Mouse (Mus musculus): ENCODE measurements around the gene Rpl23a. TPM values are rescaled to one million over a fixed set of nuclear protein-coding genes. Genes with fewer than 3 reads are reported as not detected.

Rpl23a gene
- polyA plus RNA-seq, 1 experiment from 2014 or later, result 1,381 TPM

- WGBS, result 23% methylated on average over 2 of the region's 2 CpGs
- ATAC-seq (ENCODE audit: insufficient number of reproducible peaks, insufficient read depth, low FRiP score, low TSS enrichment, low read depth), result no peak
These were observed 24.3 kb downstream of the Rpl23a start for GRCm38 (mm10) chr11:78159096-78159495.

GRCm38 (mm10) chr11:78156156-78156699, 27.2 kb downstream of the Rpl23a start:
- Histone ChIP-seq H3K36me3 (peaks cover 96% of the 10 kb centered on the region), H3K4me3 (replicated peaks) (no peak overlapping the region), H3K9ac (replicated peaks) (no peak overlapping the region), H3K4me1 (replicated peaks) (peaks cover 28% of the 10 kb centered on the region), H3K27me3 (no peaks in the 10 kb centered on the region), H3K4me2 (no peak overlapping the region), H3K9me3 (no peaks in the 10 kb centered on the region), H3K27ac (no peak overlapping the region)
- WGBS, result 74% methylated on average over 6 of the region's 6 CpGs
- no peak for ATAC-seq (ENCODE audit: insufficient number of reproducible peaks, insufficient read depth, low FRiP score, low TSS enrichment, low read depth)

More at GRCm38 (mm10) chr11:78159096-78159495, 24.3 kb downstream of the Rpl23a start:
- Histone ChIP-seq H3K9me3 (no peaks in the 10 kb centered on the region), H3K9ac (replicated peaks) (no peak overlapping the region), H3K4me3 (replicated peaks) (no peak overlapping the region), H3K4me1 (replicated peaks) (peaks cover 51% of the 10 kb centered on the region), H3K36me3 (peaks cover 92% of the 10 kb centered on the region), H3K4me2 (no peak overlapping the region), H3K27ac (no peak overlapping the region), H3K27me3 (no peaks in the 10 kb centered on the region)

GRCm38 (mm10) chr11:78155674-78156073, 27.7 kb downstream of the Rpl23a start:
- WGBS, result 83% methylated on average over 5 of the region's 5 CpGs
- Histone ChIP-seq H3K36me3 (peaks cover 96% of the 10 kb centered on the region), H3K27ac (no peak overlapping the region), H3K4me1 (replicated peaks) (peaks cover 26% of the 10 kb centered on the region), H3K4me3 (replicated peaks) (no peak overlapping the region), H3K9me3 (no peaks in the 10 kb centered on the region), H3K27me3 (no peaks in the 10 kb centered on the region), H3K4me2 (no peak overlapping the region), H3K9ac (replicated peaks) (no peak overlapping the region)
- no peak for ATAC-seq (ENCODE audit: insufficient number of reproducible peaks, insufficient read depth, low FRiP score, low TSS enrichment, low read depth)

GRCm38 (mm10) chr11:78153778-78154177, 29.6 kb downstream of the Rpl23a start:
- WGBS, result 86% methylated on average over 13 of the region's 13 CpGs
- H3K36me3 ChIP-seq, result peaks cover 95% of the 10 kb centered on the region
- no peak overlapping the region for H3K27ac ChIP-seq
- 0 out of 2 replicates have a peak, but pooled peaks cover 10% of the 10 kb centered on the region for H3K4me1 ChIP-seq (replicated peaks)
- ATAC-seq (ENCODE audit: insufficient number of reproducible peaks, insufficient read depth, low FRiP score, low TSS enrichment, low read depth), result no peak
- no peaks in the 10 kb centered on the region for H3K27me3 ChIP-seq
- no peak overlapping the region for H3K9ac ChIP-seq (replicated peaks)
- H3K9me3 ChIP-seq, result no peaks in the 10 kb centered on the region
- no peak overlapping the region for H3K4me3 ChIP-seq (replicated peaks)
- H3K4me2 ChIP-seq, result no peak overlapping the region

GRCm38 (mm10) chr11:78152299-78153231, 30.8 kb downstream of the Rpl23a start:
- no peaks in the 10 kb centered on the region for H3K27me3 ChIP-seq
- H3K27ac ChIP-seq, result 0 out of 2 replicates have a peak overlapping the region, but pooled peaks have one; percentile 23
- H3K4me1 ChIP-seq (replicated peaks), result 0 out of 2 replicates have a peak, but pooled peaks cover 3% of the 10 kb centered on the region
- peaks cover 94% of the 10 kb centered on the region for H3K36me3 ChIP-seq
- no peak overlapping the region for H3K4me3 ChIP-seq (replicated peaks)
- 63% methylated on average over 9 of the region's 9 CpGs for WGBS
- ATAC-seq (ENCODE audit: insufficient number of reproducible peaks, insufficient read depth, low FRiP score, low TSS enrichment, low read depth), result no peak
- H3K4me2 ChIP-seq, result no peak overlapping the region
- no peaks in the 10 kb centered on the region for H3K9me3 ChIP-seq
- no peak overlapping the region for H3K9ac ChIP-seq (replicated peaks)

- peaks cover 92% of the 10 kb centered on the region for H3K36me3 ChIP-seq
- ATAC-seq (ENCODE audit: insufficient number of reproducible peaks, insufficient read depth, low FRiP score, low TSS enrichment, low read depth), result no peak
- no peak overlapping the region for H3K4me3 ChIP-seq (replicated peaks)
- H3K27me3 ChIP-seq, result no peaks in the 10 kb centered on the region
- 43% methylated on average over 1 of the region's 1 CpGs for WGBS
- no peak overlapping the region for H3K4me2 ChIP-seq
- H3K4me1 ChIP-seq (replicated peaks), result no peaks in the 10 kb centered on the region
- H3K9ac ChIP-seq (replicated peaks), result no peak overlapping the region
- no peaks in the 10 kb centered on the region for H3K9me3 ChIP-seq
- no peak overlapping the region for H3K27ac ChIP-seq
These were observed 32.2 kb downstream of the Rpl23a start for GRCm38 (mm10) chr11:78151161-78151560.

GRCm38 (mm10) chr11:78146707-78147543, 36.5 kb downstream of the Rpl23a start:
- H3K36me3 ChIP-seq, result peaks cover 83% of the 10 kb centered on the region
- no peak for ATAC-seq (ENCODE audit: insufficient number of reproducible peaks, insufficient read depth, low FRiP score, low TSS enrichment, low read depth)
- 89% methylated on average over 6 of the region's 6 CpGs for WGBS

GRCm38 (mm10) chr11:78146168-78146567, 37.2 kb downstream of the Rpl23a start:
- Histone ChIP-seq H3K9ac (replicated peaks) (0 out of 2 replicates have a peak overlapping the region, but pooled peaks have one; percentile 18), H3K27me3 (no peaks in the 10 kb centered on the region), H3K9me3 (no peaks in the 10 kb centered on the region), H3K4me3 (replicated peaks) (no peak overlapping the region), H3K4me1 (replicated peaks) (no peaks in the 10 kb centered on the region), H3K4me2 (no peak overlapping the region), H3K36me3 (peaks cover 83% of the 10 kb centered on the region), H3K27ac (no peak overlapping the region)
- ATAC-seq (ENCODE audit: insufficient number of reproducible peaks, insufficient read depth, low FRiP score, low TSS enrichment, low read depth), result no peak
- WGBS, result 90% methylated on average over 5 of the region's 5 CpGs

More at GRCm38 (mm10) chr11:78146707-78147543, 36.5 kb downstream of the Rpl23a start:
- Histone ChIP-seq H3K4me2 (no peak overlapping the region), H3K9me3 (no peaks in the 10 kb centered on the region), H3K9ac (replicated peaks) (0 out of 2 replicates have a peak overlapping the region, but pooled peaks have one; percentile 18), H3K27ac (no peak overlapping the region), H3K4me1 (replicated peaks) (no peaks in the 10 kb centered on the region), H3K27me3 (no peaks in the 10 kb centered on the region), H3K4me3 (replicated peaks) (no peak overlapping the region)

GRCm38 (mm10) chr11:78143520-78143919, 39.9 kb downstream of the Rpl23a start:
- Histone ChIP-seq H3K4me1 (replicated peaks) (no peaks in the 10 kb centered on the region), H3K36me3 (peaks cover 58% of the 10 kb centered on the region), H3K9ac (replicated peaks) (no peak overlapping the region), H3K27me3 (no peaks in the 10 kb centered on the region), H3K4me3 (replicated peaks) (no peak overlapping the region), H3K27ac (no peak overlapping the region), H3K9me3 (no peaks in the 10 kb centered on the region), H3K4me2 (no peak overlapping the region)
- no peak for ATAC-seq (ENCODE audit: insufficient number of reproducible peaks, insufficient read depth, low FRiP score, low TSS enrichment, low read depth)
- 97% methylated on average over 2 of the region's 2 CpGs for WGBS

- Histone ChIP-seq H3K27ac (no peak overlapping the region), H3K27me3 (no peaks in the 10 kb centered on the region), H3K9me3 (no peaks in the 10 kb centered on the region), H3K9ac (replicated peaks) (no peak overlapping the region), H3K36me3 (peaks cover 32% of the 10 kb centered on the region), H3K4me3 (replicated peaks) (no peak overlapping the region), H3K4me1 (replicated peaks) (no peaks in the 10 kb centered on the region), H3K4me2 (no peak overlapping the region)
- 81% methylated on average over 5 of the region's 5 CpGs for WGBS
- ATAC-seq (ENCODE audit: insufficient number of reproducible peaks, insufficient read depth, low FRiP score, low TSS enrichment, low read depth), result no peak
These were observed 42.7 kb downstream of the Rpl23a start for GRCm38 (mm10) chr11:78140665-78141064.

- WGBS, result 85% methylated on average over 3 of the region's 3 CpGs
- no peak for ATAC-seq (ENCODE audit: insufficient number of reproducible peaks, insufficient read depth, low FRiP score, low TSS enrichment, low read depth)
These were observed 45.4 kb downstream of the Rpl23a start for GRCm38 (mm10) chr11:78138023-78138422.

More at GRCm38 (mm10) chr11:78138023-78138422, 45.4 kb downstream of the Rpl23a start:
- Histone ChIP-seq H3K4me3 (replicated peaks) (no peak overlapping the region), H3K36me3 (peaks cover 6% of the 10 kb centered on the region), H3K27ac (no peak overlapping the region), H3K9ac (replicated peaks) (no peak overlapping the region), H3K27me3 (no peaks in the 10 kb centered on the region), H3K9me3 (no peaks in the 10 kb centered on the region), H3K4me2 (no peak overlapping the region), H3K4me1 (replicated peaks) (no peaks in the 10 kb centered on the region)

Data from limb, embryonic 12.5 days (tissue).